Mouse (Mus musculus) B cell, adult 67 days (primary cell): ENCODE data around the gene Pms2. TPM values are rescaled to one million over a fixed set of nuclear protein-coding genes. Genes with fewer than 3 reads are reported as not detected.

Experiments used
- total RNA-seq, 2 experiments: library from RNA; stranded (reverse); gene quantifications; 4 replicates each; pipeline ENCODE4 v1.2.4; 2023

The Pms2 gene
- total RNA-seq, result 10 to 100 TPM; 28.8 to 38.5 TPM

GRCm38 (mm10) chr5:143909417-143910400 lies at the start of gene Pms2, which contains the start of gene Aimp2:
Pms2 (plus strand) TSS chr5:143909964.
Aimp2 (minus strand) TSS chr5:143909847.

GRCm38 (mm10) chr5:143897635-143898330 lies 12.0 kb upstream of the Pms2 start, which contains the start of gene Ankrd61:
Ankrd61 (minus strand) TSS chr5:143897685.

GRCm38 (mm10) chr5:143927875-143928274 lies 18.1 kb downstream of the Pms2 start, which contains the start of gene Gm42421:
Gm42421 (plus strand) TSS chr5:143928175.

GRCm38 (mm10) chr5:143932831-143933230 lies 23.1 kb downstream of the Pms2 start, which contains the start of gene Rsph10b:
Rsph10b (plus strand) TSS chr5:143933035.

Other genes with a start within 250 kb of the Pms2 start
- 10 to 100 TPM; 38.3 to 45.0 TPM for gene Usp42, start 177.7 kb upstream of the Pms2 start, total RNA-seq
- gene Eif2ak1, start 92.2 kb upstream of the Pms2 start, total RNA-seq, result 10 to 100 TPM; 47.8 to 48.1 TPM
- not detected for gene Ankrd61, start 12.3 kb upstream of the Pms2 start, total RNA-seq
- 10 to 100 TPM; 19.2 to 21.5 TPM for gene Aimp2, start 117 bp upstream of the Pms2 start, total RNA-seq
- gene Gm42421, start 18.2 kb downstream of the Pms2 start, total RNA-seq, result 1 to 10 TPM; 2.7 to 3.5 TPM
- 1 to 10 TPM; 3.4 to 3.7 TPM for gene Rsph10b, start 23.1 kb downstream of the Pms2 start, total RNA-seq
- gene Ccz1, start 104.9 kb downstream of the Pms2 start, total RNA-seq, result 100 to 1,000 TPM in 1 of 2 experiments, 10 to 100 TPM in 1; 100.0 to 102 TPM
- gene Ocm, start 116.7 kb downstream of the Pms2 start, total RNA-seq, result not detected
- 10 to 100 TPM; 48.2 to 53.3 TPM for gene Lmtk2, start 190.5 kb downstream of the Pms2 start, total RNA-seq